Mouse (Mus musculus): ENCODE measurements around the gene Tanc1.

DNA sequence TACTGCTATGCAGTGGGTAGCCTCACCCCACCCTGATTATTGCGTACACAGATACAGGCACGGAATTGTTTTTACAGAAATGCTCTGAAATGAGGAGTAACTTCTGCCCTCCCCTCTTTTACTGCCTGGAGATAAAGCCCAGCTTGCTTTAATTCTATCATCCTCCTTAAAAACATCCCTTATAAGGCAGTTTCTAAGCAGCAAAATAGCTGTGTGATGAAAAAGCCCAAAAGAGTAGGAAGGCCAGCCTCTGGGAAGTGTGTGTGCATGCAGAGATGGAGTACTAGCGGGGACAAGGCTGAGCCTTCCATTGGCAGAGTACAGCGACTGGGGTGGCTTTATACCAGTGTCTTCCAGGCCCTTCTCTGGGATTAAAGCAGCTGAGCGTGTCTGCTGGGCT lies 140.9 kb downstream of the Tanc1 start:
- TF ChIP-seq GATA1 (IDR thresholded peaks at IDR 0.05; ENCODE audit: low read length) (no peak), TAL1 (IDR thresholded peaks at IDR 0.05; ENCODE audit: low read length) (no peak)
